27 mouse cellular contexts compared by ENCODE assay signal in genomic region chrX:102318782-102319181, GRCm38 (mm10).
"Had no signal": no experiment of that assay in that cellular context is flagged by ENCODE, and none has a peak within 500 bp of the region (broad histone marks: within the 10 kb centered on the region; RNA-seq: fewer than 3 reads in every experiment).

No protein-coding gene starts in this region.

- H3K27me3 ChIP-seq: heart, embryonic 15.5 days; intestine, embryonic 15.5 days had no signal

- ATAC-seq: hindbrain, embryonic 16.5 days; inflammation-experienced regulatory T-cells, adult 6 months; intestine, embryonic 15.5 days; intestine, postnatal 0 days had no signal

- H3K4me2 ChIP-seq: heart, embryonic 11.5 days; heart, embryonic 13.5 days; heart, embryonic 15.5 days; hindbrain, embryonic 12.5 days; hindbrain, embryonic 14.5 days; intestine, embryonic 15.5 days; limb, embryonic 13.5 days; limb, embryonic 15.5 days had no signal

- H3K4me1 ChIP-seq: heart, embryonic 13.5 days; heart, embryonic 15.5 days; hindbrain, embryonic 10.5 days; hindbrain, embryonic 12.5 days; intestine, embryonic 15.5 days; limb, embryonic 13.5 days; limb, embryonic 15.5 days had no signal

- H3K36me3 ChIP-seq: heart, embryonic 13.5 days; heart, embryonic 15.5 days; hindbrain, embryonic 10.5 days; hindbrain, embryonic 12.5 days; intestine, embryonic 15.5 days; limb, embryonic 13.5 days; limb, embryonic 15.5 days had no signal

- DNase-seq: gastrocnemius, adult 2 months; gastrocnemius, postnatal 10 days; gastrocnemius, postnatal 36 days; heart, adult 11 months; heart, adult 2 months; heart, postnatal 14 days; heart, postnatal 4 days; kidney, adult 18-20 months; kidney, adult 8-10 months; kidney, postnatal 10 days; kidney, postnatal 25 days; kidney, postnatal 4 days; left cerebral cortex, postnatal 4 days had no signal

- H3K9me3 ChIP-seq: heart, embryonic 13.5 days; heart, embryonic 15.5 days; hindbrain, embryonic 10.5 days; hindbrain, embryonic 12.5 days; intestine, embryonic 15.5 days; limb, embryonic 13.5 days; limb, embryonic 15.5 days had no signal

- H3K27ac ChIP-seq: gastrocnemius, adult 2 months; heart, adult 2 months; heart, embryonic 13.5 days; heart, embryonic 15.5 days; hindbrain, embryonic 10.5 days; hindbrain, embryonic 12.5 days; hindbrain, embryonic 14.5 days; intestine, embryonic 15.5 days; layer of hippocampus, adult 2 months; left cerebral cortex, adult 2 months; limb, embryonic 13.5 days; limb, embryonic 15.5 days had no signal

- H3K9ac ChIP-seq: heart, embryonic 13.5 days; heart, embryonic 15.5 days; hindbrain, embryonic 12.5 days; hindbrain, embryonic 14.5 days; intestine, embryonic 15.5 days; limb, embryonic 13.5 days; limb, embryonic 15.5 days had no signal

- H3K4me3 ChIP-seq: gastrocnemius, adult 2 months; heart, adult 2 months; heart, embryonic 13.5 days; heart, embryonic 15.5 days; hindbrain, embryonic 10.5 days; hindbrain, embryonic 12.5 days; intestine, embryonic 15.5 days; layer of hippocampus, adult 2 months; left cerebral cortex, adult 2 months; limb, embryonic 13.5 days; limb, embryonic 15.5 days had no signal
